Mouse (Mus musculus) limb, embryonic 11.5 days (tissue): ENCODE measurements around the gene Chpf2. TPM values are rescaled to one million over a fixed set of nuclear protein-coding genes. Genes with fewer than 3 reads are reported as not detected.

Experiments used
- ATAC-seq: fragments of 200-750 bp; cut with Nextera tagmentation; 2 replicates; pipeline ENCODE4 v1.8.0; 2017; ENCODE audit warnings: low read depth; ENCODE audit not compliant: insufficient number of reproducible peaks, low FRiP score, low TSS enrichment
- DNase-seq: peaks from one replicate; pipeline ENCODE4 v3.0.0-alpha.2; 2015; ENCODE audit warnings: low spot score
- H3K27ac ChIP-seq: fragments of 300-500 bp; sonication (generic); replicated peaks from 2 replicates; pipeline ENCODE4 v1.5.1; 2014; ENCODE audit warnings: low read depth, mild to moderate bottlenecking, low read length
- H3K27me3 ChIP-seq: fragments of 300-500 bp; sonication (generic); 2 replicates; pipeline ENCODE4 v1.6.1; 2014; ENCODE audit warnings: mild to moderate bottlenecking, low read length, mixed read lengths; ENCODE audit not compliant: control insufficient read depth, insufficient read depth
- H3K36me3 ChIP-seq: fragments of 300-500 bp; sonication (generic); 2 replicates; pipeline ENCODE4 v1.6.1; 2014; ENCODE audit warnings: mild to moderate bottlenecking, low read length, moderate library complexity, mixed read lengths; ENCODE audit not compliant: control insufficient read depth, insufficient read depth
- H3K4me1 ChIP-seq: fragments of 300-500 bp; sonication (generic); 2 replicates; pipeline ENCODE4 v1.6.1; 2014; ENCODE audit warnings: low read length, mixed read lengths; ENCODE audit not compliant: control insufficient read depth, insufficient read depth
- H3K4me2 ChIP-seq: fragments of 300-500 bp; sonication (generic); 2 replicates; pipeline ENCODE4 v1.6.1; 2014; ENCODE audit warnings: low read depth, mild to moderate bottlenecking, moderate library complexity; ENCODE audit not compliant: severe bottlenecking
- H3K4me3 ChIP-seq: fragments of 300-500 bp; sonication (generic); 2 replicates; pipeline ENCODE4 v1.5.1; 2014; ENCODE audit warnings: low read depth, low read length
- H3K9ac ChIP-seq: fragments of 300-500 bp; sonication (generic); 2 replicates; pipeline ENCODE4 v1.6.1; 2014; ENCODE audit warnings: mild to moderate bottlenecking, low read length
- H3K9me3 ChIP-seq: fragments of 300-500 bp; sonication (generic); 2 replicates; pipeline ENCODE4 v1.6.1; 2016; ENCODE audit warnings: low read length; ENCODE audit not compliant: control insufficient read depth
- WGBS: fragments of 180-500 bp; shearing (Covaris S2); extraction: QIAGEN DNeasy Blood & Tissue Kit; methylation state at CpG from one replicate; pipeline ENCODE4 v1.1.7; 2014; 5-methylcytosine and 5-hydroxymethylcytosine counted together
- polyA plus RNA-seq: library from polyadenylated mRNA; unstranded; fragments of >200 nt; fragmentation: Nextera tagmentation; extraction: Ambion mirVana; gene quantifications from 2 replicates; pipeline ENCODE4 v1.2.1, GENCODE M21; 2014

Chpf2 gene
- polyA plus RNA-seq, 1 experiment from 2014 or later: 9.0 TPM

DNA sequence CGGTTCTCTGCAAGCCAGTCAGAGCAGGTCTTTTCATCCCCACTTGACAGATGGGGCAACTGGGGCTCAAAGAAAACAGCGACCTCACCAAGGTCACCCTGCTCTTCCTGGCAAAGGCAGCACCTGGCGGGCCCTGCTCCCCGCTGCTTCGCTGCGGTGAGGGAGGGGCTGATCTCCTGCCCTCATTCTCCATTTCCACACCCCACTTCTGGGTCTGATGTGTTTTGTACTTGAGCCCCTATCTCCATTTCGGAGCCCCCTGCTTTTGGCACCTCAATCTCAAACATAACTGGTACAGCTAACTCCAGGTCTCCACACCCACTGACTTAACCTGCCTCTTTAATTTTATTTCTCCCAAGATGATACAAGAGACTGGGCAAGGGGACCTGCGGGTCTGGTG lies 12.6 kb downstream of the Chpf2 start:
- H3K4me3 ChIP-seq: peak overlapping the region; percentile 35; the same call in 1 of the 2 replicates
- H3K27me3 ChIP-seq: no peaks in the 10 kb centered on the region
- H3K9ac ChIP-seq: no peak overlapping the region
- H3K27ac ChIP-seq: no peak overlapping the region
- no peaks in the 10 kb centered on the region for H3K9me3 ChIP-seq
- H3K4me1 ChIP-seq: peaks cover 43% of the 10 kb centered on the region
- ATAC-seq: no peak
- DNase-seq: no peak
- 12% methylated on average over 8 of the region's 8 CpGs for WGBS
- no peaks in the 10 kb centered on the region for H3K36me3 ChIP-seq
- peak overlapping the region; percentile 88 for H3K4me2 ChIP-seq

DNA sequence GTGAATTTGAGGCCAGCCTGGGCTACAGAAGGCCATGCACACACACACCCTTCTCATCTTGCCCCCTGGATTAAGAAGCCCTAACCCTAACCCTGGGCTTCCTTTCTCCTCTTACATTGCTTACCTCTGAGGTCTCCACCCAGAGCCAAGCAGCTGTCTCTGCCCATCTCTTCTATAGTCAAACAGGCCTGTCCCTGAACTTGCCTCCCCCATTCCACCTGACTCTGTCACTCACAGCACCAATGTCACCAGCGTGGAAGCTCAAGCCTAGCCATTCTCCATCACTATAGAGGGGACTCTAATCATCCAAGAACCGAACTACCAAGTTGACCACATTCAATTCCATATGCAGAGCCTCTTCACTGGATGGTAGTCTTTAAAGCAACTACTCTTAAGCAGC lies 13.7 kb downstream of the Chpf2 start:
- Histone ChIP-seq H3K27ac (no peak overlapping the region; the same call in 1 of the 2 replicates), H3K9ac (no peak overlapping the region), H3K9me3 (no peaks in the 10 kb centered on the region), H3K36me3 (no peaks in the 10 kb centered on the region), H3K4me2 (peak overlapping the region; percentile 93; the same call in 1 of the 2 replicates), H3K4me3 (peak overlapping the region; percentile 67; the same call in 1 of the 2 replicates), H3K27me3 (no peaks in the 10 kb centered on the region), H3K4me1 (peaks cover 48% of the 10 kb centered on the region)
- ATAC-seq: no peak
- 66% methylated on average over 2 of the region's 2 CpGs for WGBS
- no peak for DNase-seq

DNA sequence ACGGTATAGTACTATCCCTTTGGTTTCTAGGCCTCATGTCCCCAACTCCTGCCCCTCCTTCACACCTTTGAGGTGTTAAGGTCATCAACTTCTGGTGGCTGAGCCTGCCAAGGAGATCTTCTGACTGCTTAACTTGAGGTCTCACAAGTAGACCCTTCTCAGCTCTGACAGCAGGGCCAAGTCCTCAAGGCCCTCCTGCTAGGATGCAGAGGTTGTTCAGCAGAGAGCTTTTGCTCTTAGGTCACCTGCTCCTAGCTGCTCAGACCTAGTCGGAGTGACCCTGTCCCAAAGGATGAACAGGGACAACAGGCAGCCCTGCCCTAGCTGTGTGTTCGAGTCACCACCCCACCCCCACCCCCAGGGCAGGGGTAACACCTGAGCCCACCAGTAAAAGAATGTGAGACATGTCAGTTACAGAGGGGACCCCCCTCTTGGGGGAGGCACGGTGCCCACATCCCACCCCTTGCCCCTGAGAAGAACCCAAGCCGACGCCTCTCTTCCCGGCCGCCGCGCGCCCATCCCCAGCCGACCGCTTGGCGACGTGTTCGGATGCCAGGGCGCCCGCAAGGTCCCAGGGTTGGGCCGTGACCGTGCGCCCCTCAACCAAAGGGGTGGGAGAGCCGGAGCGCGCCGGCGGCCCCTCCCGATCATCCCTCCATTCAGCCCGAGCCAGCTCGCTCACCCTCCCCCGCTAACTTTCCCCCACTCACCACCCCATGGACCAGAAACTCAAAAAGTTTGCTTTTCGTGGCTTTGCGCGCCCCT lies 14.7 kb downstream of the Chpf2 start:
- DNase-seq (no peak), ATAC-seq (no peak)
- Histone ChIP-seq H3K9me3 (no peaks in the 10 kb centered on the region), H3K9ac (peak overlapping the region; percentile 89), H3K4me2 (peak overlapping the region; percentile 93), H3K36me3 (no peaks in the 10 kb centered on the region), H3K27ac (peak overlapping the region; percentile 96), H3K27me3 (no peaks in the 10 kb centered on the region), H3K4me3 (peak overlapping the region; percentile 67), H3K4me1 (peaks cover 58% of the 10 kb centered on the region)
- WGBS: under 1% methylated on average over 31 of the region's 33 CpGs

DNA sequence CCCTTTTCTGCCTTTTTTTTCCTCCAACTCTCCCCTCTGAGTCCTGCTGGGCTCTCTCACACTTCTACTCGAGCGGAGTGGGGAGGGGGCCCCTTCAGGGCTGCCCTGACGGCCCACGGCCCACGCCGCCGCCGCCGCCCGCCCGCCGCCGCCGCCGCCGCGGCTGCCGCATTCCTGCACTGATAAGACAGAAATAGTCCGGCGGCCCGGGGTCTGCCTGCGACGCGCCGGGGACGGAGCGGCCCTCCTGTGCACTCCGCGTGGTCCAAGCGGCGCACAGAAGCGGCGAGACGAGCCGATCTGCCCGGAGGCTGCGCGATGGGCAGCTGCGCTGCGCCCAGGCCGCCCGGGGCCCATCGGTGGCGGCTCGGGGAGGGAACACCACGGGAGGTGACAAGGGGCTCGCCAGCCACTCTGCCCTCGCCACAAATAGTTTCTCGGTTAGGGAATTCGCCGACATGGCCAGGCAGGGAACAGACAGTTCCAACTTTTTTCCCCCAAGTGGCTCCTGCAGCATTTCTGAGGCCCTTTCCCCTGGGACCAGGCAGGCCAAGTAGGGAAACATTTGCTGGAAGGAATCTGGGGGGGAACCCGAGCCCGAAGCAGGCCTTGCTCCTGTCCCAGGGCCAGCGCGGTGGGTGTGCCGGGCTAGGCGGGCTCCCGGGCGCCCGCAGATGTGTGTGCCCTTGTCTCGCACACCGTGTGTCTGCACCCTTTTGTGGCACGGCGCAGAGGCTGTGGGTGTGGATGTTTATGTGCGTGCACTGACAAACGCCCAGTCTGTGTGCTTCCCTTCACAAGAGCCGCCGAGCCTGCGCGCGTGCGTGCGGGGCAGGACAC lies 15.6 kb downstream of the Chpf2 start:
- ATAC-seq: peak; percentile 32; the same call in 1 of the 2 replicates
- Histone ChIP-seq H3K9me3 (no peaks in the 10 kb centered on the region), H3K4me2 (peak overlapping the region; percentile 93), H3K4me1 (peaks cover 61% of the 10 kb centered on the region), H3K9ac (peak overlapping the region; percentile 89), H3K27me3 (no peaks in the 10 kb centered on the region), H3K4me3 (peak overlapping the region; percentile 67), H3K27ac (peak overlapping the region; percentile 96), H3K36me3 (no peaks in the 10 kb centered on the region)
- under 1% methylated on average over 73 of the region's 73 CpGs for WGBS
- DNase-seq: peak; percentile 85

DNA sequence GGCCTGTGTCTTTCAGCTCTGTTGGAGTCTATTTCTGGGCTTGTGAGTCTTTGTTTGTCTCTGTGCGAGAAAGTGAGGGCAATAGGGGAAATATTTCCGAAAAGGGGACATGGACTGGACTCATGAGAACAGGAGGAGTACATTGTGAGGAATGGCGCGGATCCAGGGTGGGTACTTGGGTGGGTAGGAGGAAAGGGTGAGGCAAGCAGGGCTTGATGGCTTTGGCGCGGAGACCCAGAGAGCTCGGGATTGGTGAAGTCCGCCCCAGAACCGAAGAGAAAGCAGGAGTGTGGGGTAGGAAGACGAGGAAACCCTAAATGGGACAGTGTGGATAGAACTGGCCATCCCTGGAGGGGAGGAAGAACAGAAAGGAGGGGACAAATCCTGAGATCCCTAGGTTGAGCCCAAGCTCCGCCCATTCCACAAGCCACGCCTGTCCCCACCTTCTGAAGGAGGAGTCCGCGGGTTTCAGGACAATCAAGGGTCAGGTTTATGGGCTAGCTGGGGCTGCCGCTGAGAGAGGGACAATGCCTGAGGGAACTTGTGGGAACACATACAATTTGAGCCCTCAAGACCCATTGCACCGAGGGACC lies 16.3 kb downstream of the Chpf2 start:
- H3K27ac ChIP-seq: peak overlapping the region; percentile 96
- H3K4me2 ChIP-seq: peak overlapping the region; percentile 93
- peak; percentile 9; the same call in 1 of the 2 replicates for ATAC-seq
- H3K9me3 ChIP-seq: no peaks in the 10 kb centered on the region
- peak overlapping the region; percentile 67 for H3K4me3 ChIP-seq
- no peaks in the 10 kb centered on the region for H3K27me3 ChIP-seq
- 2% methylated on average over 16 of the region's 16 CpGs for WGBS
- H3K4me1 ChIP-seq: peaks cover 58% of the 10 kb centered on the region
- H3K36me3 ChIP-seq: no peaks in the 10 kb centered on the region
- peak overlapping the region; percentile 89 for H3K9ac ChIP-seq
- DNase-seq: peak; percentile 84

DNA sequence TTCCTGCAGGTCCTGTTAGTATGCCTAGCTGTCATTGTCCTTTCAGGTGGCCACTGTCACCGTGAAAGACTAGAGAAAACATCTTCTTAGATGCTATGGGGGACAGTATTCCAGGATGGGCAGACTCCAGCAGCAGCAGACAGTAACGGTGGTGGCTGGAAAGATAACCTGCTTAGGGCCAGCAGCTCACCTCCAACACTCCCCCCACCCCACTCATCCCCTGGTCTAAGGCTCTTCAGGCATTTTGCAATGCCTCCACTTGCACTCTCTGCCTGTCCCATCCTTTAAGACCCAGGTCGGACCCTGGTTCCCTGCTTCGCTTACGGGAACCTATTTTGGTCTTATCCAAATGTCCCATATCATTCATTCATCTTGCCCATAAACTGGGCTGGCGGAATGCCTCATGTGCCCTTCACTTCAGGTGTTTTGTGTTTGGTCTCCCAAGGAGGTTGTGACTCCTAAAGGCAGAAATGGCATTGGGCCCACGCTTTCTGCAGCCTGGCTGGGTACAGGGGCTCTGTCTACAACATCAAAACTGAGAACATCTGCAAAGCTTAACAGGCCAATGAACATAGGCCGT lies 17.0 kb downstream of the Chpf2 start:
- WGBS: 51% methylated on average over 8 of the region's 8 CpGs
- Histone ChIP-seq H3K27me3 (no peaks in the 10 kb centered on the region), H3K4me2 (peak overlapping the region; percentile 93), H3K36me3 (no peaks in the 10 kb centered on the region), H3K4me1 (peaks cover 53% of the 10 kb centered on the region), H3K9me3 (no peaks in the 10 kb centered on the region), H3K9ac (peak overlapping the region; percentile 85), H3K4me3 (no peak overlapping the region), H3K27ac (peak overlapping the region; percentile 96)
- no peak for ATAC-seq
- DNase-seq: no peak

DNA sequence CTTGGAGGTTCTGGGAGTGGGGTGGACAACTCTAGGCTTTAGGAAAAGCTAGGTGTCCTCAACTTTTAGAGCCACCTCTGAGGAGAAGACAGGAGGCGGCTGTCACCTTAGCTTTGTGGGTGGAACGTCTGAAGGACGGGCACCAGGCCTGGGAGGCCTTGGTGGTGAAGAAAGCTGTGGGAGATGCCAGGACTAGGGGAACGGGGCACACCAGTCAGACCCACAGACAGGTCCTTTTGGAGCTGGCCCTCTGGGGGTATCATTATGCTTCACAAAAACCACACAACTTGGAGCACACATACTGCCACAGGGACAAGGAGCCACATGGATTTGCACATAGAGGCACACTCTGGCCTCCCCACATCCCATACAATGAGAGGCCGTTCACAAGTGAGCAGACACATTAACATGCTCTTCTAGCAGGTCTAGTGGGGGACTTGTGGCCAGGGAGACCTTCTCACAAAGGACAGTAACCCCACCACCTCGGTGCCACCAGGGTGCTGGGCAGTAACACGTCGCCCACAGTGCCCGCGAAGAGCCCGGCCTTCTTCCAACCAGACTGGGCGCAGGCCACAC lies 17.6 kb downstream of the Chpf2 start:
- ATAC-seq (no peak), DNase-seq (no peak)
- Histone ChIP-seq H3K9me3 (no peaks in the 10 kb centered on the region), H3K4me2 (peak overlapping the region; percentile 68), H3K9ac (peak overlapping the region; percentile 85), H3K27ac (peak overlapping the region; percentile 96), H3K4me1 (peaks cover 53% of the 10 kb centered on the region), H3K36me3 (no peaks in the 10 kb centered on the region), H3K27me3 (no peaks in the 10 kb centered on the region), H3K4me3 (peak overlapping the region; percentile 47)
- 18% methylated on average over 12 of the region's 12 CpGs for WGBS
